Mouse (Mus musculus): ENCODE data around the gene Desi1.

DNA sequence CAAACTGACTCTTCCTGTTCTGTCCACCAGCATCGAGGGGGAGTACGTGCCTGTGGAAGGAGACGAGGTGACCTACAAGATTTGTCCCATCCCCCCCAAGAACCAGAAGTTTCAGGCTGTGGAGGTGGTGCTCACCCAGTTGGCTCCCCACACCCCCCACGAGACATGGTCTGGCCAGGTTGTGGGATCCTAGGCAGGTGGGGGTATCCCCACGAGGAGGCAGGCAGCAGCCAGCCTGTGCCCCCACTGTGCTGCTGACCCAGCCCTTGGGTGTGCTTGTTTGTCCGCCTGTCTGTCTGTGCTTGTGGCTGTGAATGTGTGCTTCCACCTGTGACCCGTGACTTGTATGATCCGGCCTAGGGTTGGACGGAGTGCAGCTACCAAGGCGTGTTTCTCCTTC lies 84.6 kb downstream of the Desi1 start:
- no peak for TF ChIP-seq CTCF (IDR thresholded peaks at IDR 0.05; ENCODE audit: low read depth)
- no peak for TF ChIP-seq EP300 (IDR thresholded peaks at IDR 0.05; ENCODE audit: low read depth)
